Mouse (Mus musculus): ENCODE measurements around the gene Ptbp1.

Ptbp1 gene

DNA sequence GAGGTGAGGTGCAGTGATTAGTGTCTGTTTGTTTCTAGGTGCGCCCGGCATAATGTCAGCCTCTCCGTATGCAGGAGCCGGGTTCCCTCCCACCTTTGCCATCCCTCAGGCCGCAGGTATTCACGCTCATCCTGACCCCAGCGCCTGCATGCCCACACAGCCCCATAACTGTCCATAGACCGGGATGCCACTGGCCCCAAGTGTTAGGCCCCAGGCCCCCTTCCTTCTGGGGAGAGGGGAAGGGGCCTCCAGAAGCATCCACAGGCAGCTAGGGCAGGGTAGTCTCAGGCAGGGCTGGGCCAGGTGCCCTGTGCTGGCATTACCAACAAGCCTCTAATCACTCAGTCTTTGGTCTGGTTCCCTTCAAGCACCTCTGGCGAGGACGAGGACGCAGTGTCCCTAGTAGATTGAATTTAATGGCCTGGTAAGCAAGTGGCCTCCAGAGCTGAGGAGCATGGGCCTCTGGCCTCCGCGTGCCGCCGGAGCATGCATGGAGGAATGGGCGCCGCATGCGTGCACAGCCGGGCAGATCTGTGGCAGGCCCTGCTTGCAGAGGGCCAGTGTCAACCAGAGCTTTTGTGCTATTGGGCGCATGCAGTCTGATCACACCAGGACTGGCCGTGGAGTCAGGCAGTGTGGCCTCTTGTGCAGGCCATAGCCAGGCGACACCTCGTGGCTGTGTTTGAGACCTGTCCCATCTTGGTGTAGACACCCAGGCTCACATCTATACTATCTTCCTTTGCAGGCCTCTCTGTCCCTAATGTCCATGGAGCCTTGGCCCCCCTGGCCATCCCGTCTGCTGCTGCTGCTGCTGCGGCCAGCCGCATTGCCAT lies 6.1 kb downstream of the Ptbp1 start:
- no peak for DNase-seq

DNA sequence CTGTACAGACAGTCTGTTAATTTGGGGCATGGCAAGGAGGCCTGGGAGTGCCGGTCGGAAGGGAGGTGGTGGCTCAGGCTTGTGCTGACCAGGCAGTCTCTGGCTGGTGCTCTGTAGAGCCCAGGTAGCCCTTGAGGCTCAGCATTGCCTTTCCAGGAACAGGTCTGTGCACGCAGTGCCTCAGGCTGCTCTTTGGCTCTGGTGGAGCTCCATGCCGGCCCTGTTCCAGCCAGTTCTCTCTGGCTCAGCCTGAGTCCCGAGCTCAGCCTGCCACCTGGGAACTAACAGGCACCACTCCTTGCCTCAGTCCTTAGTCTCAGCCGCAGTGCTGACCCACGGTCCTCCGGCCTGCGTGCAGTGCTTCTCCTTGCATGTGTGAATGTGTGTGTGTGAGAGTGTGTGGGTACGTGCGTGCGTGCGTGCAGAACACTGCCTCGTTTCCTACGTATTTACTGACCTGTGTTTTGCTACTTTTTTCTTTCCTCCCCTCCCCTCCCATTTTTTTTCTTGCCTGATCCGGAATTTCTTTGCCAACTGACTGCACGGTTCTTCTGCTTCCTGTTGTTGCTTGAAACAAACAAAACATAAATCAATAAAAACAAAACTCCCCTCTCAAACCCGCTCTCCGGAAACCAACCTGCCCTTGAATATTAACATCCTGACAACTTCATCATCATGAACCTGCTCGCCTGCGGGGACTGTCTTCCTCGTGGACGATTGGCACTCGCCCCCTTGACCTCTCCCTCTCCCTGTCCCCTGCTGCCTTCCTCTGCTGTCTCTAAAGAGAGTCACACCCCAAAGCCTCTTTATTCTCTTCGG lies 7.2 kb downstream of the Ptbp1 start:
- DNase-seq: no peak

DNA sequence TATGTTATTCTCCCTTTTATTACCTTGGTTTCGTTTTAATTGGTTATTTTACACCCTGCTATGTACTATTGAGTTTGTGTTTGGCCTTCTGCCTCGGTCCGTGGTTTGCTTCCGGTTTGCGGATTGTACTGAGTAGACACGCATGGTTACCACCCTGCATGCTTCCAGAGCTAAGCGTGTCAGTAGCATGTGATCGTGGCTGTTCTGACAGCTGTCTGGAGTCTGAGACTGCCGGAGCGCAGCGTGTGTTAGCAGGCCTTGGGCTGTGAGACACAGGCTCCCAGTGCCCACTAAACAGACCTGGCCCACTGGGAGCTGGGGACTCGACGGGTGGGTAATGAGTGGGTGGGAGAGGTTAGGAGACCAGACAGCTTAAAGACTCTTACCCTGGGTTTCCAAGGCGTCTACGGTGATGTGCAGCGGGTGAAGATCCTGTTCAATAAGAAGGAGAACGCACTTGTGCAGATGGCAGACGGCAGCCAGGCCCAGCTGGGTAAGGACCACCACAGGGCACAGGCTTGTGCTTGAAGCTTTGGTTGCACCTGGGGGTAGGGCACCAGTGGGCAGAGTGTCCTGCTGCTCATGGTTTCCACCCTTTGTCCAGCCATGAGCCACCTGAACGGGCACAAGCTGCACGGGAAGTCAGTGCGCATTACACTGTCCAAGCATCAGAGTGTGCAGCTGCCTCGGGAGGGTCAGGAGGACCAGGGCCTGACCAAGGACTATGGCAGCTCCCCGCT lies 8.0 kb downstream of the Ptbp1 start:
- DNase-seq: no peak

- no peak for DNase-seq
Measured at GRCm38 (mm10) chr10:79862925-79863324, 8.7 kb downstream of the Ptbp1 start.

DNA sequence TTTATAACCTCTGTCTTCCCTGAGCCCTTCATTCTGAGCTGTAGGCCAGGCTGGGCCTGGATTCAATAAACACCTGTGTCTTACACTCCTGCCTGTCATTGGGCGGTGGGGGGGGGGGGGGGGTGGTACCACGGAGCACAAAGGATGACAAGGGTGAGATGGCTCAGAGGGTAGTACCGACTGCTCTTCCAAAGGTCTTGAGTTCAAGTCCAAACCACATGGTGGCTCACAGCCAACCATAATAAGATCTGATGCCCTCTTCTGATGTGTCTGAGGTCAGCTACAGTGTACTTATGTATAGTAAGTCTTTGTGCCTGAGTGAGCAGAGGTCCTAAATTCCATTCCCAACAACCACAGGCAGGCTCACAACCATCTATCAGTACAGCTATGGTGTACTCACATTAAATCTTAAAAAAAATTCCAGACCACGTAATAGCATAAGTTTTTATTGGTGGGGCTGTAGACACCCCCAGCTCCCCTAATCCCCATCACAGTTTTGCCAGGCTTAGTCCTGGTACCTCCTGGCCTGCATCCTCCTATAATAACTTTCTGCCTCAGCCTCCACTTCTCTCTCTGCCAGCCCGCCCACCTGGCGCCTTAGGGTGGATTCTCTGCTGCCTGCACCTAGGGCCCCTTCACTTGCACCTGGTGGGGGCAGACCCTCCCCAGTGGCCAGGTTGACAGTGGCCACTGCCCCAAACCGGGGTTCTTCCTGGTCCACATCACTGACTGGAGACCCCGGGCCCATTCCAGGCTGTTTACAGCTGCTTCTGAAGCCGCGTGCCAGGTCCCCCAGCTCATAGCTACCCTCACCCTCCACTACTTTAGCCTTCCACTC lies 10.3 kb downstream of the Ptbp1 start:
- DNase-seq: no peak

- no peak for DNase-seq
Measured at GRCm38 (mm10) chr10:79865189-79865601, 11.0 kb downstream of the Ptbp1 start.

- no peak for DNase-seq
Measured at GRCm38 (mm10) chr10:79865801-79866295, 11.6 kb downstream of the Ptbp1 start.

DNA sequence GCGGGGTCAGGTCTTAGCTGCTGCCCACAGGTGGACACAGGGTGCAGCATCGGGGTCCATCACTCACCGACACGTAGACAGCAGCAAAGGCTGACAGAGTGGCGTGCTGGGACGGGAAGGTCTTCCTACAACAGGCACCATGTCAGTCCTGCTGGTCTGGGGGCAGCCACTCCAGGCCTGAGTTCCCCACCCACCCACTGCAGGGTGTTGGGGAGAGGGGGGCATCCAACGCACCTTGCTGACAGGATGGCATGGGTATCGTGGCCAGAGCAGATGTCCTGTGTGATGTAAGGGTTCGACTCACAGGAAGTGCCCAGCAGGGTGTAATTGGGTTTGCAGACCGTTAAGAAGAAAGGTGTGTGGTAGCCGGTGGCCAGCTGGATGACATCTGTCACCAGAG lies 12.4 kb downstream of the Ptbp1 start:
- DNase-seq: no peak

DNA sequence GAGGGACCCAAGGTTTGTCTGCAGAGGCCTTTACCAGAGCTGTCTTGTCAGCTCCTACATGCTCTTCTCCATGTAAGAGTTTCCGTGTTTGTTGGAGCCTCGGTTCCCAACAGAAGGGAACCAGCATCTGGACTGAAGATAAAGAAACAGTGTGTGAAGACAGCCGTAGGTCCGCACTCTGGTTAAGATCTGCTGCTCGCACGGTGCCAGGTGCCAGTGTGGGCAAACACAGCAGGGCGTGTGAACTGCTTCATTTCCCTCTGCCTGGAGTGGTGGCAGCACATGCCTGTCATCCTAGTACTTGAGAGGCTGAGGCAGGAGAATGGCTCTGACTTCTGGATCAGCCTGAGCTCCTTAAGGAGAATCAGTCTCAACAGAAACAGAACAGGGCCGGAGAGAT lies 17.6 kb downstream of the Ptbp1 start:
- no peak for DNase-seq

- DNase-seq: no peak
Measured at GRCm38 (mm10) chr10:79872862-79873261, 18.6 kb downstream of the Ptbp1 start.

GRCm38 (mm10) chr10:79873313-79873712 lies 19.1 kb downstream of the Ptbp1 start:
- no peak for DNase-seq

GRCm38 (mm10) chr10:79873715-79874289 lies 19.6 kb downstream of the Ptbp1 start:
- no peak for DNase-seq

- peak; percentile 20 for DNase-seq
Measured at GRCm38 (mm10) chr10:79874290-79874862, 20.1 kb downstream of the Ptbp1 start, which contains the start of the genes Prtn3 and Plppr3. Gene Prtn3 (plus strand): TSS chr10:79874476. Gene Plppr3 (minus strand): TSS chr10:79874634.

GRCm38 (mm10) chr10:79877174-79877573 lies 22.9 kb downstream of the Ptbp1 start:
- no peak for DNase-seq

- DNase-seq: no peak
Measured at GRCm38 (mm10) chr10:79877757-79878156, 23.5 kb downstream of the Ptbp1 start.

DNA sequence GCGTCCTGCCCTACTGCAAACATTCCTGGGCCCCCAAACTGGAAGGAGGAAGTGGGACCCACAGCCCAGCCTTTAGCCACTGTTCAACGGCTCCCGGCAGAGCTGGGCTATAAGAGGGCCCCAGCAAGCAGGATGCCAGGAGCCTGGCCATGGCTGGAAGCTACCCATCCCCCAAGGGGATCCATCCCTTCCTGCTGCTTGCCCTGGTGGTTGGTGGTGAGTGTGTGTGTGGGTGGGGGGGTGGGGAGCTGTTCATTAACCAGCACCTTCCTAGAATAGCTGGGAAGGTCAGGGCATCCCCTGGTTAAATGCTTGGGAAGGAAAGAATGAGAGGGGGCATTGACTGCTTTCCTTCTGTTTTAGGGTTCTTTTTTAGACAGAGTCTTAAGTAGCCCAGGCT lies 25.3 kb downstream of the Ptbp1 start:
- no peak for DNase-seq

DNA sequence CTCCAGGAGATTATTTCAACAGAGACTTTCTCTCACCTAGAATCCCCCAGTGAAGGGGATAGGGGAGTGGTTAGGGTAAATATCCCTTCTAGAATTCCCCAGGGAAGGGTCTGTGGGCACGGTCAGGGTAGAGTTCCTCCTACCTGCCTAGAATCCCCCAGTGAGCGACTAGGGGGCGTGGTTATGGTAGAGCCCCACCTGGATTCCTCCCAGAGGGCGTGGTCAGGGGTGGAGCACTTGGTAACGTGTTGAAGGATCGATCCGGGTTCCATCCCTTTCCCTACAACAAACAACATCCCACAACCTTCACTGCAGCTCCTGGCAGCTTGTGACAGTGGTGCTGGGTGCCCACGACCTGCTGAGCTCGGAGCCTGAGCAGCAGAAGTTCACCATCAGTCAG lies 26.5 kb downstream of the Ptbp1 start:
- no peak for DNase-seq

- DNase-seq: no peak
Measured at GRCm38 (mm10) chr10:79881981-79882380, 27.8 kb downstream of the Ptbp1 start.

- peak; percentile 75 for DNase-seq
Measured at GRCm38 (mm10) chr10:79883297-79884084, 29.3 kb downstream of the Ptbp1 start.

DNA sequence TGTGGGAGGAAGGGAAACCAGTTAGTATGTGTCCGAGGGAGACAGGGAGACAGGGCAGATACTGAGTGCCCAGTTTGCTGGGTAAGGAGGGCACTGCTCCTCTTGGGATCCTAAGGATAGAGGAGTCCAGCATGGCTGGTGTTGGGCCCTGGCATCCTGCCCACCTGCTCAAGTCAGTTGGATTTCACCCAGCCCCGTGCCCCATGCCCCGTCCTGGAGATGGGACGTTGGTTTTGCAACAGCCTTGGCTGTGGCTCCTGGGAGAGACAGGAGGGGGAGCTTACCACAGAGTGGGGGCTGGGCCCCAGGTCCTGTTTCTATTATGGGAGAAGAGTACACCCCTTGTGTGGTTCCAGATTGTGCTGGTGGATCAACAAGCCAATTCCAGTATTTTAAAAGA lies 30.2 kb downstream of the Ptbp1 start:
- DNase-seq: no peak
